Mouse (Mus musculus): ENCODE data around the gene Usp16.
"Not testable (repeated sequence)": the region's sequence is repeated elsewhere in the genome, so short reads cannot be mapped to it uniquely, and the experiment has no call there.

Gene Usp16

DNA sequence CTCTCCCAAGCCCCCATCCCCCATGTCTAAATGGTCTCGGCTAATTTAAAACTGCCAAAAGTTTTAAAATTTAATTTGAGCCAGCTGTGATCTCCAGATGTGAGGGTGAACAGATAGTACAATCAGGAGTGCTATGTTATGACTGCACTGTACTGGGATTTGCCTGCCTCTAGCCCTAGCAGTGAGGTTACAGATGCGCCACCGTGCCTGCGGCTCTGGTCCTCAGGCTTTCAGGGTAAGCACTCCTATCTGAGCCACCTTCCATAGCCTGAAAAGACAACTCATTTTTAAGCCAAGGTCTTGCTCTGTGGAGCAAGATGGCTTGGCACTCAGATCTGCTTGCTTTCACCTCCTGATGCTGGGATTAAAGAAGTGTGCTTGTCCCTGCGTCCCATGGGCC, 29.9 kb downstream of the Usp16 start:
- no peak for DNase-seq (ENCODE audit: low read depth in 2 of 2, low spot score in 2 of 2)

DNA sequence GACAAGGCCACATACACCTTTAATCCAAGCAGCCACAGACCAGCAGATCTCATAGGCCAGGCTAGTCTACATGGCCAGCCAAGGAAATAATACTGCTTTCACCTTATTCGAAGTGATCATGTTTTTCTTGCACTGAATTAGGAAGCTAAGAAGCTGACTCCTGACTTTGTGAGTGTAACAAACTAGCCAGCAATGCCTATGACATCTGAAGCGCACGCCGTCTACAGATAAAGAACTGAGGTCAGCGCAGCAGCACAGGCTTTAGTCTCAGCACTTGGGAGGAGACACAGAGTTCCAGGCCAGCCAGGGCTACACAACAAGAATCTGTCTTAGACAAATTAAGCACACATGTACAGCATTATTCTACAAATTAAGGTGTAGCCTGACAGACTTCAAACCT, 32.2 kb downstream of the Usp16 start:
- no peak for DNase-seq (ENCODE audit: low read depth in 2 of 2, low spot score in 2 of 2)

DNA sequence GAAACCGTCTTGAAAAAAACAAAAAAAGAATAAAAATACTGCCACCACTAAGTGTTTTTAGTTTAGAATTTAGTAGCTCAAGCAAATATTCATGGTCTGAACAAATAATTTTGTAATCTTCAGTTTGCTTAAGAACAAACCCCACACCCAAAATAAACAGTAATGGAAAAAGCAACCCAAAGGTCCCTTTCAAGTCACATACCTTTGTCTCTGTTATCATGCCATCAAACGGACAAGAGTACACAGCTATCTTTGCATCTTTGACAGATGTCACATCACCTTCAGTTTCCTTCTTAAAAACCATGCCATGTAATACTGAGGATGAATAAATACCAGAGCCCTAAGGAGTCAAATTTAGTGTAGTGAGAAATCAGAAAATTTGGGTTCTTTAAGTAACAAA, 34.1 kb downstream of the Usp16 start:
- no peak for DNase-seq (ENCODE audit: low read depth in 2 of 2, low spot score in 2 of 2)

DNA sequence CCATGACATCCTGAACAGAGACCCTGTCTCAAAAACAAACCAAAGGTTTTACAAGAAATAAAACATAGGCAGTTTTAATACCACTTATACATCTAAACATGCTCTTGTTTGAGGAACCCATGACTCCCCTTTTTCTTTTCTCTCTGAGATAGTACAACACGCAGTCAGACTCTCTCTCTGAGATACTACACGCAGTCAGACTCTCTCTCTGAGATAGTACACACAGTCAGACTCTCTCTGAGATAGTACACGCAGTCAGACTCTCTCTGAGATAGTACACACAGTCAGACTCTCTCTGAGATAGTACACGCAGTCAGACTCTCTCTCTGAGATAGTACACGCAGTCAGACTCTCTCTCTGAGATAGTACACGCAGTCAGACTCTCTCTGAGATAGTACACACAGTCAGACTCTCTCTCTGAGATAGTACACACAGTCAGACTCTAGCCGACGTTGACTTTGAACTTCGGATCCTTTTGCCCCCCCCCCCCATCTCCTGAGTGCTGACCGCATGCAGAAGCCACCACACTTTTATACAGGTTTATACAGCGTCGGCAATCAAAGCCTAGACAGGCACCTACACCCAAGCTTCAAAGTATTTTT, 37.8 kb downstream of the Usp16 start:
- not testable (repeated sequence) for DNase-seq (ENCODE audit: low read depth in 2 of 2, low spot score in 2 of 2)

DNA sequence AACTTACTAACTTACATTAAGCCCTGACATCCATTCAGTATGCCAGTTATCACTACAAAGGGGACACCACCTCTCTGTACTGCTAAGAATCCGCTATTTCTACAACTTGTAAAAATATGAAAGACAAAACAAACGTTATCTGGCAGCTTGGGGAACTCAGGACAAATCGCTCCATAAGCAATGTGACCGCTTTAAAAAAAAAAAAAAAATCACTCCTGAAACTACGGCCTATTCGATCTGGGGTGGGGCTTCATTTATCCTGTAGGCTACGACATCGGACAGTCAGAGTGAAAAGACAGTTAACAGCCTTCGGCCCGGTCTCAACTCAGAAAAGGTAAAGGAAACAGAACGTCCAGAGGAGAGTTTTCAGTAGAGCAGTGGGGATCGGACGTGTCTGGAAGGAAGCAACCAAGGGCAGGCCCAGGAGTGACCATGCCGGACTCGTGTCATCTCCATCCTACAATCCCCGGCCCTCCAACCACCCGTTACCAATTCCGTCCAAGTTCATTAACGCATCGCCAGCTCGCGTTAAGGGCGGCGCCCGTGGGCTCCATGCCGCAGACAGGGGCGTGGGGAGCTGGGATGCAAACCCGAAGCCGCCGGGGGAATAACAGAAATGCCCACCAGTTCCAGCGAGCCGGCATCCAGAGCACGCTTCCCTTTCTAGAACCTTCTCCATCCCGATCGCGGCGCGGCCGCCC, 40.6 kb downstream of the Usp16 start:
- no peak for DNase-seq (ENCODE audit: low read depth in 2 of 2, low spot score in 2 of 2)

DNA sequence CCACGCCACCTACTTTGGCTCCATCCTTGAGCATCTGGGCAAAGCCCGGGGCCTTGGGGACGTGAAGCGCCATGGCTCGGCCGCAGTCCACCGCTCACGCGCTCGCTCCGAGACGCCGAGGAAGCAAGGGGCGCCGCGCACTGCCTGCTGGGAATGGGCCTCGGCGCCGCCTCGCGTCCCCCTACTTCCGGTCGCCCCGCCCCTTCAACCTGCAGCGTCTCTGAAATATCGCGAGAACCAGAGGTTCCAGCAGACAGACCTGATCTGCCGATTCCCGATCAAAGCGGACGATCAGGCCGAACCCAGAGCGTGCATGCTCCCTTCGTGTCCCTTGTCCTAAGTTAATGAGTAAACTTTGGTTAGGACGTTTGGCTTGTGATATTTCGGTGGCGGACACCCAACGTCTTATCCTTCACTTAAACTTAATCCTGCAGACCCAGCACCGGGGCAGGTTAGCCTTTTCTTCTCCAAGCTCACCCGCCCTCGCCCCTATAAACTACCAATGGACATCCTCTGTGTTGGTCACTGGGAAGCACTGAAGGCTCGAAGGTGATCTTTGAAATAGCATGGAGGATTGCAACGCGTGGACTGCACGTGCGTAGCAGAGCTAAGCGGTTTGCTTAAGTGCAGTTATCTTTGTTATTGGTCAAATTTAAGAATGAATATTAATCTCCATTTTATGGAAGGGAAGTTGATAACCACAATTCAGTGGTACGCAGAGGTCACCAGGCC, 41.4 kb downstream of the Usp16 start, which contains the start of gene Cct8:
Gene Cct8 (minus strand): TSS at position 158 of the 732 bp plus-strand sequence.
- peak; percentile 96 for DNase-seq (ENCODE audit: low read depth in 2 of 2, low spot score in 2 of 2)

DNA sequence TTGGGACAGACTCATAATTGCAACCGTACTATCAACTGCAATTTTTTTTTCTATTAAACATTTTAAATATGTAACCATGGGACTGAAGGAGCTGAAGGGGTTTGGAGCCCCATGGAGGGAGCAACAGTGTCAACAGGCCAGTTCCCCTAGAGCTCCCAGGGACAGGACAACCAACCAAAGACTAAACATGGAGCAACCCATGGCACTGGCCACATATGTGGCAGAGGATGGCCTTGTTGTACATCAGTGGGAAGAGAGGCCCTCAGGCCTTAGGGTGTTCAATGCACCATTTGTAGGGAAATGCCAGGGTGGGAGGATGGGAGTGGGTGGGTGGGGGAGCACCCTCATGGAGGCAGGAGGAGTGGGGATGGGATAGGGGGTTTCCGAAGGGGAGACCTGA, 42.2 kb downstream of the Usp16 start:
- no peak for DNase-seq (ENCODE audit: low read depth in 2 of 2, low spot score in 2 of 2)

DNA sequence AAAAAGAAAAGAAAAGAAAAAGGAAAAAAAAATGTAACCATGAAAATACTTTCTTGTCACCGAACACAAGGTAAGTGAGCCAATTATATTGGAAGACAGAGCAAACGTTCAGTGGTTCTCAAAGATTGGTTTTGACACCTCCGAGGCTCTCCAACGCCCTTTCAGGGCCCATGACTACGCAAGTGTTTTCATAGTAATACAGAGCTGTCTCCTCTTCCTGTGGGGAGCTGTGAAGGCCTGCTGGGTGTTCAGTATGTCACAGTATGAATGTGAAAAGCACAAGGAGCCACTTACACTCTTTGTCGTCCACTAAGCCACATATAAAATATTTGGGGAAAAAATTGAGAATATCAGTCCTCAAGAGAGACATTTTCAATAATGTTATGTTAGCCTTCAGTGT, 42.7 kb downstream of the Usp16 start:
- no peak for DNase-seq (ENCODE audit: low read depth in 2 of 2, low spot score in 2 of 2)

DNA sequence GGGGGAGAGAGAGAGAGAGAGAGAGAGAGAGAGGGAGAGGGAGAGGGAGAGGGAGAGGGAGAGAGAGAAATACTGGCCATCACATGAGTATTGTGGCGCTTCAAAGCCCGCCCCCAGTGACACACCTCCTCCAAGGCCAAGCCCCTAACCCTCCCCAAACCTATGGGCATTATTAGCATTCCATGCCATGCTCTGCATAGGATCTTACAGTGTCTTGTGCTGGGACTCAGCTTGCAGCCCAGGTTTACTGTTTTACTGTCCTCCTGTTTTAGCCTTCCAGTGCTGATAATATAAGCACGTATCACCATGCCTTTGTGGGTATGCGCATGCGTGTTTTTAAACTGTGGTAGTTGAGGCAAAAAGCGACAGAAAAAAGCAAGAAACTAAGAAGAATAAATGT, 45.1 kb downstream of the Usp16 start:
- no peak for DNase-seq (ENCODE audit: low read depth in 2 of 2, low spot score in 2 of 2)

DNA sequence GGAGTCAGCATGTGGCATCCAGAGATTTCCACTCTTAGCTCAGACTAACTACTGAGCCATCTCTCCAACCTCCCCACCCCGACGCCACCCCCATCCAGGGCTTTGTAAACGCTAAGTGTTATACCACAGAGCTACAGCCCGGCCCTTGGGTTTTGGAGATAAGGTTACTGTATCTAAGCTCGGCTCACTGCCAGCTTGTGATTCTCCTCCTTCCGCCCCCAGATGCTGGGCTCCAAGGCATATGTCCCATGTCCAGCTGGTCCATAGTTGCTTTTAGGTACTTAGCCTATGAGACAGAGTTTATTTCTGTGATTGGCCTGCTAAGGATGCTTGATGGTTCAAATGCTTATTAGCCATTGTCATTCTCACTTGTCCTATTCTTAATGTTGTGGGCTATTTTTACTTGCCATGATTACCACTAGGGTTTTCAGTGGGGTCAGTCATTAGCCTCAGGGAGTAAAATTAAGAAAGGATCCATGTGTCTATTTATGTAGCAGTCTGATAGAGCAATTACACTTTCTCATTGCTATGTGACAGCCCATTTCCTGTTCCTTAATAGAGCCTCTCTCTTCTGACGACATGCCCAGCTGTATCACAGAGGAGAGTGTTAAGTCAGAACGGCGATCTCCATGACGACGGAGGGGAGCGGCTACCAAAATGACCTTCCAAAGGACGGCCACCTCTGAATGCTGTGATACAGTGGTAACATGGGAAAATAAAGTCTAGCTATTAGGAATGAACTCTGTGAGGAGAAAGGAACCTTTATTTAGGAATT, 47.0 kb downstream of the Usp16 start:
- no peak for DNase-seq (ENCODE audit: low read depth in 2 of 2, low spot score in 2 of 2)

DNA sequence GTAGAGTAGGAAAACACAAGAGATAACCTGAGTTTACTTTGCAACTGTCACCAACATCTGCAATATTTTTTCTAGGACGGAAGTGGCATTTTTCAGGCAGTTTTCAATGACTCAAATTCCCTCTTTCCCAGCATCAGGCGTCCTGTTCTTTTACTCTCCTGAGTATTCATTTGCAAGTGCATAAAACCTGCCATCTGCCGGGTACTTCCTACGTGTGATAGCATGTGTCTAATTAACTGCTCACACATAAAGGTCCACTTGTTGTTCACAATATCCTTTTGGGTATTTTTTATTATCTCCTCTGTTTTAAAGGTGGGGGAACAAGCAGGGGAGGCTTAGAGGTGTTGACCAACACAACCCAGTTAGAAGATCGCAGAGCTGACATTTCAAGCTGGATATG, 57.2 kb downstream of the Usp16 start:
- no peak for DNase-seq (ENCODE audit: low read depth in 2 of 2, low spot score in 2 of 2)

DNA sequence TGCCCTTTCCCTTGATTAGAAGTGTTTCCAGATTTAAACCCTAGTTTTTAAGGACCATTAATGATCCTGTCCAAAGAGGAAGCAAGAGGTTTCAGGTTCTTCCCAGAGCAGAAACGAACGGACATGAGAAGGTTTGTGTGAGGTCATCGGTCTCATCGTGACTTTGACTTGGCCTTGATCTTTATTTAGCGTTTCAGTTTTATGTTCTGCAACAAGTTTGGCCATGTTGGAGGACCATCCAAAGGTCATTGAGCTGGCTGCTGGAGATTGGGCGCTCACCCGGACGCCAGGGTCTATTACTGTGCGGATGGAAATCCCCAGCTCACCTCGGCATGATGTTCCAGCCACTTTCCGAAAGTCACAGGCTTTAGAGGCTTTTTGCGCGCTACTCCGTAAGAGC, 57.8 kb downstream of the Usp16 start:
- DNase-seq (ENCODE audit: low read depth in 2 of 2, low spot score in 2 of 2) = no peak

DNA sequence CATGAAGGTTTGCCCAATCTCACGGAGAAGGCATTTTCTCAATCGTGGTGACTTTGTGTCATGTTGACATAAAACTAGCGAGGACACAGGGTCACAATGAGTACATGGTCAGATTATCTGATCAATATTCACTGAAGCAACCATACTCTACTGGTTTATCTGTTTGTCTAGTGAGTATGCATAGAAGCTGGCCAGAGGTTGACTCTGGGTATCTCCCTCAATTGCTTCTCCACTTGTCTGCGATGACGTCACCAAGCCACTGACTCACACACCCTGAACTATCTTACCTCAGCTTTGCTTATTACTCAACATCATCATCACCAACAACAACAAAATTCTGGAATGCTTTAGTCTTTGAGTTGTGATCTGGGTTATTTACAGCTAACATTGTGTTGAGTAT, 69.7 kb downstream of the Usp16 start:
- DNase-seq (ENCODE audit: low read depth in 2 of 2, low spot score in 2 of 2) = no peak

DNA sequence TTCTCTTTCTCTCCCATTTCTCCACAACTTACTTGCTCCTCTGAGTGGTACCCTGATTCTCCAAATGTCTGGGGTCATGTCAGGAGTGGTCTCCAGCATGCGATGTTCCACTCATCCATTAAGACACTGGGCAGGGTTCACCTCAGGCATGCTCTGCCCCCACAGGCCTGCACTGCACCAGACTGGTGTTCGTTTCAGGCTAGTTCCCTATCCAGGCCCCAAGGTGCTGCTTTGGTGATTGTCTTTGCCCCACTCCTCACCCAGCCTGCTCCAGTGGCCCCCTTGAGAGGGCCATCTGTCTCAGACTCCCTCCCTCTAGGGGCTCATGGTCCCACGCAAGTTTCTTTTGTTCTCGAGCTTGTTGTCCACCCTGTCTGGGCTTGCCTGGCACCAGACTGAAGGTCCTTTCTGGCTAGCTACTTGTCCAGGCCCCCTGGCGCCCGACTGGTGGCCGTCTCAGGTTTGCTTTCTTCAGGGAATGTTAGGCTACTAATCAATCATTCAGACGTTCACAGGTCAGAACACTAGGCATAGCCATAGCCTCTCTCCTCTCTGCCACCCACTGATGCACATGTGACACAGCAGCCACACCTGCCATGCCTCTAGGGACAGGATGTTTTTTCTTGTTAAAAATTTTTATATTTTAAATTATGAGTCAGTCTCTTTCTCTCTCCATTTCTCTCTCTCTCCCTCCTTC, 73.2 kb downstream of the Usp16 start:
- no peak for DNase-seq (ENCODE audit: low read depth in 2 of 2, low spot score in 2 of 2)

DNA sequence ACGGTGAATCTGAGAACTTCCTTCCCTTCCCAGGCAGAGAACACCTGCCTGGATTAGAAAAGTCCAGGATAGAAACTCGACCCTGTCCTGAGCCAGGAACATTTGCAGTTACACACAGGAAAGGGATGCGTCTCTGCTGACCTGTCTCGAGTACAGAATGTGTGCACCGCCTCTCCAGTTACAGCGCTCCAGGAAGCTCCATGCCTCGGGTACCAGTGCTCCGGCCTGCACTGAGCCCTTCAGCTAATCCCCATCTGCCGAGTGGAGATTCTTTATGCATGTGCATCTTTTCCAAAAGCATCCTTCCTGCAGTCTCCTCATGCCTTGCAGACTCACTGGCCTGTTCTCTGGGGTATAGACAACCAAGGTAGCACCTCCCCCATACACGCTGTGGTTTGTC, 74.3 kb downstream of the Usp16 start:
- DNase-seq (ENCODE audit: low read depth in 2 of 2, low spot score in 2 of 2) = no peak
